Mouse (Mus musculus): ENCODE data around the gene Enho.
"Not testable (repeated sequence)": the region's sequence is repeated elsewhere in the genome, so short reads cannot be mapped to it uniquely, and the experiment has no call there.

The Enho gene

GRCm38 (mm10) chr4:41639913-41640507 is at the start of gene Enho:
TSS of gene Enho (minus strand) at chr4:41640324.
- DNase-seq (ENCODE audit: low spot score), result peak; percentile 96

- DNase-seq (ENCODE audit: low spot score), result not testable (repeated sequence)
These were observed 48.4 kb upstream of the Enho start for GRCm38 (mm10) chr4:41688562-41688961.

- not testable (repeated sequence) for DNase-seq (ENCODE audit: low spot score)
These were observed 45.9 kb upstream of the Enho start for GRCm38 (mm10) chr4:41685882-41686492.

- DNase-seq (ENCODE audit: low spot score), result not testable (repeated sequence)
These were observed 44.9 kb upstream of the Enho start for GRCm38 (mm10) chr4:41684931-41685453.

- not testable (repeated sequence) for DNase-seq (ENCODE audit: low spot score)
These were observed 44.2 kb upstream of the Enho start for GRCm38 (mm10) chr4:41684131-41684930.

GRCm38 (mm10) chr4:41683303-41683702 is 43.2 kb upstream of the Enho start:
- DNase-seq (ENCODE audit: low spot score), result not testable (repeated sequence)

GRCm38 (mm10) chr4:41682789-41683188 is 42.7 kb upstream of the Enho start:
- no peak for DNase-seq (ENCODE audit: low spot score)

GRCm38 (mm10) chr4:41681947-41682346 is 41.8 kb upstream of the Enho start:
- no peak for DNase-seq (ENCODE audit: low spot score)

GRCm38 (mm10) chr4:41681176-41681575 is 41.1 kb upstream of the Enho start:
- no peak for DNase-seq (ENCODE audit: low spot score)

GRCm38 (mm10) chr4:41679291-41679690 is 39.2 kb upstream of the Enho start:
- no peak for DNase-seq (ENCODE audit: low spot score)

- no peak for DNase-seq (ENCODE audit: low spot score)
These were observed 38.7 kb upstream of the Enho start for GRCm38 (mm10) chr4:41678863-41679262.

- DNase-seq (ENCODE audit: low spot score), result no peak
These were observed 37.0 kb upstream of the Enho start for GRCm38 (mm10) chr4:41677006-41677629.

GRCm38 (mm10) chr4:41676248-41677005 is 36.3 kb upstream of the Enho start:
- no peak for DNase-seq (ENCODE audit: low spot score)

GRCm38 (mm10) chr4:41673186-41673585 is 33.1 kb upstream of the Enho start:
- no peak for DNase-seq (ENCODE audit: low spot score)

- DNase-seq (ENCODE audit: low spot score), result no peak
These were observed 32.4 kb upstream of the Enho start for GRCm38 (mm10) chr4:41672522-41672963.

- no peak for DNase-seq (ENCODE audit: low spot score)
These were observed 31.9 kb upstream of the Enho start for GRCm38 (mm10) chr4:41671963-41672480.

- no peak for DNase-seq (ENCODE audit: low spot score)
These were observed 31.4 kb upstream of the Enho start for GRCm38 (mm10) chr4:41671500-41671899.

GRCm38 (mm10) chr4:41670836-41671235 is 30.7 kb upstream of the Enho start:
- DNase-seq (ENCODE audit: low spot score), result no peak

GRCm38 (mm10) chr4:41666646-41667045 is 26.5 kb upstream of the Enho start:
- DNase-seq (ENCODE audit: low spot score), result peak; percentile 46

- DNase-seq (ENCODE audit: low spot score), result no peak
These were observed 25.0 kb upstream of the Enho start for GRCm38 (mm10) chr4:41665009-41665675.

- DNase-seq (ENCODE audit: low spot score), result no peak
These were observed 24.4 kb upstream of the Enho start for GRCm38 (mm10) chr4:41664533-41664932.

All from ovary, postnatal 36 days (tissue).